Mouse (Mus musculus) retina, embryonic 14.5 days (tissue): ENCODE measurements around the gene Serpinf1.
"Not testable (repeated sequence)": the region's sequence is repeated elsewhere in the genome, so short reads cannot be mapped to it uniquely, and the experiment has no call there.

ENCODE experiments used
- DNase-seq: peaks from one replicate; pipeline ENCODE4 v3.0.0-alpha.2; 2015; ENCODE audit warnings: low spot score

Gene Serpinf1

DNA sequence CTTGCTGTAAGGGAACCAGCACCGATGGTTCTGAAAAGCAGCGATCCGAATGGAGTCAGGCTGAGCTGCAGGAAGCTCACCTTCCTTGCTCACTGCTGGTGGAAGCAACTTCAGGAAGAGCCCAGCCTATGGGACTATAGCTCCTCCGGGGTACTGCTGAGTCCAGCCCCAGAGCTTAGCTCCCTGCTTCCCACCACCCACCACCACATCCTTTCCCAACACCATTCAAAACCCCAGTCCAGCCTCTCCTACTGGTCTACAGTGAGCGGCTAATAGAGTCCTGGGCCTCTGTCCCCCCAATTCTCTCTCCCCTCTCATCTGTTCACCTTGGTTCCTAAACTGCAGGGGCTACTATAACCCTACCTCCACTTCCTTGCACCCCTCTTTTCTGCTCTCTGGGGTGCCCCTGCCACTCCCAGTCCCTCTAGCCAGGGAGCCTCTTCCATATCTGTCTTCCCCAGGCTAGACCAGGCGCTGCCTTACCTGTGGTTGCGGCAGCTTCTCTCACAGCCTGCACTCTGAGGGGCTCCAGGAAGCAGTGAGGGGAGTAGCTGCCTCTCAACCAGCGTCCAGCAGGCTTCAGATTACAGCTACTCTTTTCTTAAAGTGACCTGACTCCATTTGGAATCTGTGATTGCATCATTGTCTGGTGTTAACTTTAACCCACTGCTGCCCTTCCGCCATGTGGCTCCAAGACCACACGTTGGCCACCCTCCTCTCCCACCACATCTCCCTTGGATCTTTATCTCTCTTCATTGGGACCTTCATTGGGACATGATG lies at the start of gene Serpinf1:
TSS of gene Serpinf1 (minus strand) at position 689 of the 780 bp plus-strand sequence.
- DNase-seq, result no peak

DNA sequence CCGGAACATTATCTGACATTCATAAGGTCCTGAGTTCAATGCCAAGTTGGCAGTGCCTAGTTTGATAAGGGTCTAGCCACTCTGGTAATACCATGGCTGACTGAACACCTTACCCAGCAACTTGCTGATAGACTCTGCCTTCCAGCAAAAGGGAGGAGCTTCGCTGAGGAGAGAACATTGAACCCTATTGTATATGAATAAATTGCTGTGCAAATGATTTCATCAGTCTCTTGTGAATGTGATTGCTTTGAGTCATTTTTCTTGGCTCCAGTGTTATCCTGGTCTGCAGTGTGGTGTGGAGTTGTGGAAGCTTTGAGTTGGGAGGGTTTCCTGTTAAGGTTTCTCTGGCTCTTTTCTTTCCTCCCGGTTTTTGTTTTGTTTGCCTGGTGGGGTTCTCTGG lies 48.2 kb upstream of the Serpinf1 start:
- DNase-seq, result no peak

DNA sequence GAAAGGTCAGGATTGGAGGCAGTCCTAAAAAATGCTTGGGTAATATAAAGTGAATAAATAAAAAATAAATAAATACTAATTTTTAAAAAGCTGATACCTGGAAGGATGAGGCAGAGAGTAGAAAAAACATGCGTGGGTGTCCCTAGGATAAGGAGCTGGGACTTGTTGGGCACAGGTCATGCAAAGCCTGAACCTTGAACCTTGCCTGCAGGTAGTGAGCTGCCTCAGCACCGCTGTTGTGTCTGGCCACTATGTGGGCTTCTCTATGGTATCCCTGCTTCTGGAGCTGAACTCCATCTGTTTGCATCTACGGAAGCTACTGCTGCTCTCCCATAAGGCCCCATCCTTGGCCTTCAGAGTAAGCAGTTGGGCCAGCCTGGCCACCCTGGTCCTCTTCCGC lies 46.8 kb upstream of the Serpinf1 start:
- no peak for DNase-seq

DNA sequence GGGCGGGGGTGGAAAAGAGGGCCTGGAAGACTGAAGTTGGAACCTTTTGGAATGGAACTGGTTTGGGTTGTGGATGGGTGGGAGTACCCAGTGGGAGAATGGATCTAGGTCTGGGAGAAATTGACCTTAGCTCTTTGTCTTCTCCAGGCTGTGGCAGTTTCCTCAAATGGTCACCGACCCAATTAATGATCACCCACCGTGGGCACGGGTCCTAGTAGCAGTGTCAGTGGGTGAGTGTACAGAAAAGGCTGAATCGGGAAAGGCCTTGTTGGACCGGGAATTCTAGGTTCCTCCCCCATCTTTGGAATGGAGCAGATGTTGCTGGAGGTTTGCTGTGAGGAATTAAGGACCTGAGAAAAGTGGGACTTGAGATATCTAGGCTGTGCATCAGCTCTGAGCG lies 45.9 kb upstream of the Serpinf1 start:
- DNase-seq, result peak; percentile 15

- peak; percentile 58 for DNase-seq
These were observed 45.2 kb upstream of the Serpinf1 start for GRCm38 (mm10) chr11:75467512-75468215.

GRCm38 (mm10) chr11:75466731-75467505 lies 44.4 kb upstream of the Serpinf1 start:
- no peak for DNase-seq

- no peak for DNase-seq
These were observed 42.5 kb upstream of the Serpinf1 start for GRCm38 (mm10) chr11:75465051-75465450.

DNA sequence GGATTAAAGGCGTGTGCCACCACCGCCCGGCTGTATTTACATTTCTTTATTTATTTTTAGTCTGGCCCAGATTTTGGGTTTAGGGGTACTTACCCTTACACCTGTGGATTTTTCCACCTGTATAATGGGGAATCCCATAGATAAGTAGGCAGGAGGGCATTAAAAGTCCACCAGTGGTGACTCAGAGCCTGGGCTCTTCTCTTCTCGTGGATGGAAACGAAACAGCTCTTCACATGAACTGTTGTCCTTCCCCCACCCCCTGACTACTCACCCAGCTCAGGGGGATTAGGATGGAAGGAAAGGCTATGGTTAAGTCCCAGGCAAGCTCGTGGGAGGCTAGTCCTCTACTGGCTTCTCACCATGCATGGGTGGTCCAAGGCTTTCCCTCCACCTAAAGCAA lies 41.9 kb upstream of the Serpinf1 start:
- no peak for DNase-seq

GRCm38 (mm10) chr11:75463624-75464023 lies 41.1 kb upstream of the Serpinf1 start:
- DNase-seq, result no peak

DNA sequence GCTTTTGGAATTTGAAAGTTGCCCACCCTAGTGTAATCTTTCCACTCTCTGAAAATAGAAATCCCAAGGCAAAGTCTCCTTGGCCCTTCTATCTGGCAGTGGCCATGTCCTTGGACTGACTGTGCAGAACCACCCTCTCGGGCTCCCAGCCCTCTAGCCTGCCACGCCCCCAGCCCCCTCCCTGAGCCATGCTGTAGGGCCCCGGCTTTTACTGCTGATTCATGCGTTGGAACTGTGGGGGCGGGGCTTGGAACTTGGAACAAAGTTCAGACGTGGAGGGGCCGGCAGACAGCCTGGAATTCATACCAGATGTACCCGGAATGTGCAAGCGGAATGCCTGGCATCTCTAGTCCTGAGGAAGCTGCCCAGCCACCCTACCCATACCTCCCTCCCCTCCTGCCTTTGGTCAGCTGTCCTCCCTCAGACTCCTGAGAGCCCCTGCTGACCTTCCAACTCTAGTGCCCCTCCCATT lies 40.4 kb upstream of the Serpinf1 start:
- peak; percentile 53 for DNase-seq

DNA sequence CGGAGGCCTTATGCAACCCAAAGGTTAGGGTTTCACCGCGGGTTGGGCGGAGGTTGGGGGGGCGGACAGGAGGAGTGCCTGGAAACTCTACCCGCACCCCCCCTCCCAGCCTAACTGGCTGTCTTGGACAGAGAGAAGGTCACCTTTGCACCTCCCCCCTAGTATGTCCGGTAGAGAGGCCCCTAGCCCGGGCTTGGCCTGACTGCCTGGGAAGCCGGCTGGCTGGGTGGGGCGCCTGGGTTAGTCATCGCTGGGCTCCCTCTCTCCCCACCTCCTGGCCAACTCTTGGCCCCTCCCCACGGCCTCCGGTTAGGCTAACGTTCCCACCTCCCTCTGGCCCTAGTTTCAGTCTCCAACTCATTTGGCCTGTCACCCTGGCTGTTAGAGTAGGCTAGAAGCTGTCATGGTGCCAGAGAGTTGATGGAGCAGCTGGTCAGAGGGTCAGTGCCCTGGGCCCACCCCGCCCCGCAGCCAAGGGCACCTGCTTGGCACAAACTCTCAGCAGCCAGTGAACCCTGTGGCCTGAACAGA lies 39.8 kb upstream of the Serpinf1 start:
- no peak for DNase-seq

GRCm38 (mm10) chr11:75461743-75462252 lies 39.3 kb upstream of the Serpinf1 start:
- no peak for DNase-seq

GRCm38 (mm10) chr11:75460844-75461742 lies 38.6 kb upstream of the Serpinf1 start, which contains the start of gene Tlcd2:
Tlcd2 (plus strand) TSS chr11:75461715.
- peak; percentile 100 for DNase-seq

DNA sequence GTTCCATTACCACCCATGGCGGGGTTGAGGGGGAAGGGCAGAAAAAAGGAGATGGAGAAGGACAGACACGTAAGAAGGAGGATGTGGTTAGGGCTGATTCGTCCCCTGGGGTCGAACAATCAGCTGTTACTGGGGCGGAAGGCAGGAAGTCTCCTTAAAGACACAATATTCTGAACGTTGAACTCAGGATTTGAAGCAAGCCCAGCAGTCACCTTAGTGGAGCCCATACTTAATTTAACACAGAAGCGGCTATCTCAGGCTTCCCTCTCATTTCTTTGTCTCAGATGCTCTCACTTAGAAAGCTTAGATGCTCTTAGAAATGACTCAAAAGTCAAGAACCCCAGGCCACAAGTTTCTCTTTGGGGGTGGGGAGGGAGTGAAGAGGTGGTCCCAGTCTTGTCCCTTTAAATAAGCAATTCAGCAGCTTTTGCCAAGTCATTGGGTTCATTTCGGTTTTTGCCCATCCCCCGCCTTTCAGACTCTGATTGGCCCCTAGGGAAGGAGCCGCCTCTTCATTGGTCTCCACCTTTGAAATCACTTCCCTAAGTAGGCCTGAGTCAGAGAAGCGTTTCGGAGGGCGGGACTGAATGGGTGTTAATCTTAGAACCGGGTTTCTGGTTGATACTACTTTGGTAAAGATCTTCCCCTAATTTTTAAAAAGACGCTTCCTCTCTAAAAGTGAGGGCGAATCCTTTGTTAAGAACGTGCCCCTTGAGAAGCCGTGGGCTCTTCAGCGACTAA lies 37.8 kb upstream of the Serpinf1 start:
- peak; percentile 91 for DNase-seq

GRCm38 (mm10) chr11:75459751-75460102 lies 37.2 kb upstream of the Serpinf1 start:
- DNase-seq, result no peak

GRCm38 (mm10) chr11:75459141-75459711 lies 36.7 kb upstream of the Serpinf1 start:
- DNase-seq, result no peak

- DNase-seq, result no peak
These were observed 36.1 kb upstream of the Serpinf1 start for GRCm38 (mm10) chr11:75458628-75459041.

DNA sequence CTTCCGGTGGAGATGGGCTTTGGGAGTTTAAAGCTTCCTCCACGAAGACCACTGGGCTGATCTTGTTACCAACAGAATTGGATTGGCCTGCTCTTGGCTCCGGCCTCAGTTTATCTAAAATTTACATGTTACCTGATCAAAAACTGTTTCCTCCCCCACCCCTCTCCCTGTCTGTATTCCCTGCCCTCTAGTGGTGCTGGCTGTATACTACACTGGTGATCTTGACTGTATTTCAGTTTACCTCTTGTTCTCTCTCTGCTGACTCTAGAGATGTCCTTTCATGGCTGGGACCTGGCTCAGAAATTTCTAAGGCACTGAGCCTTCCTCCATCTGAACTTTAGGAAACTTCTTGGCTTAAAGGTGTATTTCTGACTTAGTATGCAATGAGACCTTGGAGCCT lies 35.7 kb upstream of the Serpinf1 start:
- peak; percentile 73 for DNase-seq

DNA sequence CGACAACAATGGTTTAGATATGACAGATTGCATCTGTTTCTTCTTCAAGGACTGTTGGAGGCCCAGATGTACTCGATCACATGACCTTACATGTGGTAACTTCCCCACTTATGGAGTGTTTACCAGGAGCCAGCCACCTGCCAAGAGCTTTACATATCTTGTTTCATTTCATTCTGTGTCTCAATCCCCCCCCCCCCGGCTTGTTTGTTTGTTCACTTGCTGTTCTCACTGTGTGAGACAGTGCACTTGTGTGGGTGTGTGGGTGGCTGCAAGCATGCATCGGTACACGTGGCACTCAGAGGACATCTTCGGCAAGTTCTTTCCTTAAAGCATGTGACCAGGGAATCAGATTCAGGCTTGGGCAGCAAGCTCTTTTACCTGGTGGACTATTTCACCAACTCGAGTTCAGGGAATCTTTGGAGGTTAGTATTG lies 34.0 kb upstream of the Serpinf1 start:
- no peak for DNase-seq

GRCm38 (mm10) chr11:75455971-75456370 lies 33.5 kb upstream of the Serpinf1 start:
- DNase-seq, result not testable (repeated sequence)
